Mouse (Mus musculus): Measurements from ENCODE around the gene Zbed4. TPM values are rescaled to one million over a fixed set of nuclear protein-coding genes. Genes with fewer than 3 reads are reported as not detected.
A peak's percentile ranks its signal among the peaks of the same experiment; 100 is the strongest.
"Not testable (repeated sequence)": the region's sequence is repeated elsewhere in the genome, so short reads cannot be mapped to it uniquely, and the experiment has no call there.

Gene Zbed4
- polyA plus RNA-seq, 1 experiment, result 16.8 TPM

DNA sequence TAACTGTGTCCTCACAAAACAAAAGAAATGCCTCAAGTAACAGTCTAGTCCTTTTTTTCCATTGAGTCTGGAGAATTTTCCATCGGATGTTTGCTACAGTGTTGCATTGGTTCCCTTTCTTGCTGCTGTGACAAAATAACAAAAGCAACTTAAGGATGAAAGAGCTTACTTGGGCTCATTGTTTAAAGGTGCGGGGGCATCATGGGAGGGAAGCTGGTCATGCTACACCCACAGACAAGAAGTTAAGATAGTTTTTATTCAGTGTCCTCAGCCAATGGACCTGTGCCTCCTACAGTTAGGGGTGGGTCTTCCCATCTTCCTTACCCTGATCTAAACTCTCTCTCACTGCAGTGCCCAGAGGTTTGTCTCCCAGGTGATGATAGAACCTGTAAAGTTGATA, 13.0 kb upstream of the Zbed4 start:
- H3K4me1 ChIP-seq (ENCODE audit: control insufficient read depth, insufficient read depth, low read length), result peaks cover 10% of the 10 kb centered on the region
- no peak overlapping the region; the same call in 1 of the 2 replicates for H3K27ac ChIP-seq (ENCODE audit: control insufficient read depth, insufficient read depth, low read depth, low read length)
- no peak for TF ChIP-seq CTCF (IDR thresholded peaks at IDR 0.05; ENCODE audit: control insufficient read depth, insufficient read depth, insufficient replicate concordance, low read depth, low read length)
- no peak for TF ChIP-seq POLR2A (IDR thresholded peaks at IDR 0.05; ENCODE audit: control insufficient read depth, low read depth, low read length)
- no peak overlapping the region for H3K4me3 ChIP-seq (ENCODE audit: control insufficient read depth, low read depth, low read length)
- no peaks in the 10 kb centered on the region for H3K27me3 ChIP-seq (ENCODE audit: control insufficient read depth, insufficient read depth, low read length)
- H3K36me3 ChIP-seq (ENCODE audit: control insufficient read depth, insufficient read depth, low read length), result no peaks in the 10 kb centered on the region

DNA sequence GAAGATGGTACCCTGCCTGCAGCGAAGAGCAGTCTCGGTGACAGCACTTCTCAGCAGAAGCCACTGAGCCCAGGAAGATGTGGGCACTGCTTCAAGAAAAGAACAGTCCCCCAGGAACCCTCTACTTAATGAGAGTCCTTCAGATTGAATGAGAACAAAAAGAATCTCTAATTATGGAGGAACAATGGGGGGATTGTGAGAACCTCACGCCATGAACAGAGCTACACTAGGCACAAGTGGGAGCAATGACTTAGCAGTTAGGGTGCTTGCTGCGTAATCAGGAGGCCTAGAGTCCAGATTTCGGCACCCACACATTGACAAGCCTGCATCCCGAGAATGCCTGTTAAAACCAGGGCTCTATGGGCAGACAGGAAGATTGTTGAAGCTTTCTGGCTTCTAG, 10.1 kb upstream of the Zbed4 start:
- Histone ChIP-seq H3K36me3 (ENCODE audit: control insufficient read depth, insufficient read depth, low read length) (no peaks in the 10 kb centered on the region), H3K27me3 (ENCODE audit: control insufficient read depth, insufficient read depth, low read length) (no peaks in the 10 kb centered on the region), H3K4me1 (ENCODE audit: control insufficient read depth, insufficient read depth, low read length) (no peaks in the 10 kb centered on the region), H3K4me3 (ENCODE audit: control insufficient read depth, low read depth, low read length) (no peak overlapping the region), H3K27ac (ENCODE audit: control insufficient read depth, insufficient read depth, low read depth, low read length) (no peak overlapping the region)
- TF ChIP-seq CTCF (IDR thresholded peaks at IDR 0.05; ENCODE audit: control insufficient read depth, insufficient read depth, insufficient replicate concordance, low read depth, low read length), result no peak

DNA sequence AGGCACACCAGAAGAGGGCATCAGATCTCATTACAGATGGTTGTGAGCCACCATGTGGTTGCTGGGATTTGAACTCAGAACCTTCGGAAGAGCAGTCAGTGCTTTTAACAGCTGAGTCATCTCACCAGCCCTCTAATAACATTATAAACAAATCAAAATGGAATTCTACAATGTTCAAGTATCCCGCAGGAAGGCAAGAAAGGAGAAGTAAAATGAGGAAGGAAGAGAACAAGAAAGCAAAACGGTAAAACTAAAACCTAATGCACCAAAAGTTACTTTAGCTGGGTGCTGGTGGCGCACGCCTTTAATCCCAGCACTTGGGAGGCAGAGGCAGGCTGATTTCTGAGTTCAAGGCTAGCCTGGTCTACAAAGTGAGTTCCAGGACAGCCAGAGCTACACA, 8.1 kb upstream of the Zbed4 start:
- not testable (repeated sequence) for H3K36me3 ChIP-seq (ENCODE audit: control insufficient read depth, insufficient read depth, low read length)

DNA sequence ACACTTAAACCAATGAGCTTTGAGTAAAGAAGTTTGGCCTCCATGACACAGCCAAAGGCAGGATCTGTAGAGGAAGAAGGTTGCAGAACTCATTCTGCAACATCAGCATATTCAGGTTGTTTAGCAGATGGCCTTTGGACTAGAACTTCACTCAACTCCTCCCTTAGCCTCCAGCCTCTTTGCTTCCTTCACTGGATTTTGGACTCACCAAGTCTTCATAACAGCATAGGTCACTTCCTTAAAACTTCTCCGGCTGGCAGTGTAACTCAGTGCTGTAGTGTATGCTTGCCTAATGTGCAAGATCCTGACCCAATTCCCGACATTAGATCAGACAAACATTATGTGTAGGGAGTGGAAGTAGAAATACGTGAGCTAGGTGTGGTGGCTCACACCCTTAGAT, 6.1 kb upstream of the Zbed4 start:
- no peak for TF ChIP-seq POLR2A (IDR thresholded peaks at IDR 0.05; ENCODE audit: control insufficient read depth, low read depth, low read length)
- TF ChIP-seq CTCF (IDR thresholded peaks at IDR 0.05; ENCODE audit: control insufficient read depth, insufficient read depth, insufficient replicate concordance, low read depth, low read length), result no peak
- Histone ChIP-seq H3K36me3 (ENCODE audit: control insufficient read depth, insufficient read depth, low read length) (no peaks in the 10 kb centered on the region), H3K27me3 (ENCODE audit: control insufficient read depth, insufficient read depth, low read length) (no peaks in the 10 kb centered on the region), H3K4me3 (ENCODE audit: control insufficient read depth, low read depth, low read length) (no peak overlapping the region), H3K4me1 (ENCODE audit: control insufficient read depth, insufficient read depth, low read length) (peaks cover 4% of the 10 kb centered on the region; the same call in 1 of the 2 replicates), H3K27ac (ENCODE audit: control insufficient read depth, insufficient read depth, low read depth, low read length) (no peak overlapping the region)

More for the DNA sequence above, 8.1 kb upstream of the Zbed4 start:
- H3K4me3 ChIP-seq (ENCODE audit: control insufficient read depth, low read depth, low read length); H3K4me1 ChIP-seq (ENCODE audit: control insufficient read depth, insufficient read depth, low read length); H3K27me3 ChIP-seq (ENCODE audit: control insufficient read depth, insufficient read depth, low read length); H3K27ac ChIP-seq (ENCODE audit: control insufficient read depth, insufficient read depth, low read depth, low read length): not testable (repeated sequence)

DNA sequence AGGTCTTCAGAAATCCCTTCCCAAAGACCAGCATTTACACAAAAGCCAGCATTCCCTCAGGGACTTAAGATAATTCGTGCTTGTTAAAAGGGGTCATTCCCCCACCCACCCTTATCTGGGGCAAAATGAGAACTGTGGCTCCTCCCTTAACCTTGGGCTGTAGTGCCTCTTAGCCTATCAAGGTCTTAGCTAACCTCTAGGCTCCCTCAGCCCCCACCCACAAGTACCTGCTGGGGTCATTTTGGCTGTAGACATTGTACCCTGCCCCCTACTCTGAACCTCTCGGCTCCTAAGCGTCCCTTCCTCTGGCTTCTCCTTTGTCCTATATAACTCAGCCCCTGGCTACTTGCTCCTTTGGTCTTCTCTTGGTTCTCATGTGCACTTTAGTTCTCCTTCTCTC, 5.5 kb upstream of the Zbed4 start:
- no peaks in the 10 kb centered on the region for H3K36me3 ChIP-seq (ENCODE audit: control insufficient read depth, insufficient read depth, low read length)
- TF ChIP-seq POLR2A (IDR thresholded peaks at IDR 0.05; ENCODE audit: control insufficient read depth, low read depth, low read length) (no peak), CTCF (IDR thresholded peaks at IDR 0.05; ENCODE audit: control insufficient read depth, insufficient read depth, insufficient replicate concordance, low read depth, low read length) (no peak)
- no peak overlapping the region for H3K4me3 ChIP-seq (ENCODE audit: control insufficient read depth, low read depth, low read length)
- no peaks in the 10 kb centered on the region for H3K27me3 ChIP-seq (ENCODE audit: control insufficient read depth, insufficient read depth, low read length)
- H3K27ac ChIP-seq (ENCODE audit: control insufficient read depth, insufficient read depth, low read depth, low read length), result no peak overlapping the region
- peaks cover 8% of the 10 kb centered on the region for H3K4me1 ChIP-seq (ENCODE audit: control insufficient read depth, insufficient read depth, low read length)

DNA sequence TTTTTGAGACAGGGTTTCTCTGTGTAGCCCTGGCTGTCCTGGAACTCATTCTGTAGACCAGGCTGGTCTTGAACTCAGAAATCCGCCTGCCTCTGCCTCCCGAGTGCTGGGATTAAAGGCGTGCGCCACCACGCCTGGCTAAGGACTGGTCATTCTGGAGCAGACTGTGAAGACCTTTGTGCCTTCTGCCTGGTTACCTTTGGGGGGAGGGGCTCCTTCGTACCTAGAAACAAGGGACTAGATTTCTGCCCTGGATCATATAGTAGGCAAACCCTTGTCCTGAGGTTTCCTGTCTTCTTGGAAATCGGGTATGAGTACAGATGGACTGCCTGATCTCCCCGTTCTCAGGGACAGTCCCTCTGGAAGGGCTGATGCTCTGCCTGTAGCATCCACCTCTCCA, 1.8 kb upstream of the Zbed4 start:
- peak overlapping the region; percentile 84 for H3K4me3 ChIP-seq (ENCODE audit: control insufficient read depth, low read depth, low read length)
- H3K27me3 ChIP-seq (ENCODE audit: control insufficient read depth, insufficient read depth, low read length); H3K4me1 ChIP-seq (ENCODE audit: control insufficient read depth, insufficient read depth, low read length): not testable (repeated sequence)

DNA sequence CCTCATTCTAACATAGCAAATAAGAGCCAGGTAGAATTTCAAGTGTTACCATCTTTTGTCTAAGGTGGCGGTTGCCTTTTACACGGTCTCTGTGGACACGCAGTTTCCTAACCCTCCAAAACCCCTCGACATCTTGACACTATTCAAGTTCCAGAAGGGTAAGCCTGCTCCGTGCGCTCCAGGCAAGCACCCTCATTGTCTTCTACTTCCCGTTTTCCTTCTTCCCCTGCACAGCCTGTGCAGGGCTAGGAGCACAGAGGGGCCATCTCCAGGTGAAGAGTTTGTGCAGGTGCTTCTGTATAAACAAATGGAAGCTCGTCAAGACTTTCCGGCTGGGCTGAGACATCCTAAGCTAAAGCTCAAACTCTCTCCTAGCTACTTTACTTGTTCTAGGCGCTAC, 1.4 kb upstream of the Zbed4 start:
- Histone ChIP-seq H3K36me3 (ENCODE audit: control insufficient read depth, insufficient read depth, low read length) (no peaks in the 10 kb centered on the region), H3K27me3 (ENCODE audit: control insufficient read depth, insufficient read depth, low read length) (no peaks in the 10 kb centered on the region), H3K27ac (ENCODE audit: control insufficient read depth, insufficient read depth, low read depth, low read length) (peak overlapping the region; percentile 98), H3K4me1 (ENCODE audit: control insufficient read depth, insufficient read depth, low read length) (peaks cover 8% of the 10 kb centered on the region), H3K4me3 (ENCODE audit: control insufficient read depth, low read depth, low read length) (peak overlapping the region; percentile 84)
- TF ChIP-seq POLR2A (IDR thresholded peaks at IDR 0.05; ENCODE audit: control insufficient read depth, low read depth, low read length) (no peak), CTCF (IDR thresholded peaks at IDR 0.05; ENCODE audit: control insufficient read depth, insufficient read depth, insufficient replicate concordance, low read depth, low read length) (no peak)

More for the DNA sequence above, 1.8 kb upstream of the Zbed4 start:
- not testable (repeated sequence) for H3K36me3 ChIP-seq (ENCODE audit: control insufficient read depth, insufficient read depth, low read length)
- H3K27ac ChIP-seq (ENCODE audit: control insufficient read depth, insufficient read depth, low read depth, low read length), result peak overlapping the region; percentile 98

DNA sequence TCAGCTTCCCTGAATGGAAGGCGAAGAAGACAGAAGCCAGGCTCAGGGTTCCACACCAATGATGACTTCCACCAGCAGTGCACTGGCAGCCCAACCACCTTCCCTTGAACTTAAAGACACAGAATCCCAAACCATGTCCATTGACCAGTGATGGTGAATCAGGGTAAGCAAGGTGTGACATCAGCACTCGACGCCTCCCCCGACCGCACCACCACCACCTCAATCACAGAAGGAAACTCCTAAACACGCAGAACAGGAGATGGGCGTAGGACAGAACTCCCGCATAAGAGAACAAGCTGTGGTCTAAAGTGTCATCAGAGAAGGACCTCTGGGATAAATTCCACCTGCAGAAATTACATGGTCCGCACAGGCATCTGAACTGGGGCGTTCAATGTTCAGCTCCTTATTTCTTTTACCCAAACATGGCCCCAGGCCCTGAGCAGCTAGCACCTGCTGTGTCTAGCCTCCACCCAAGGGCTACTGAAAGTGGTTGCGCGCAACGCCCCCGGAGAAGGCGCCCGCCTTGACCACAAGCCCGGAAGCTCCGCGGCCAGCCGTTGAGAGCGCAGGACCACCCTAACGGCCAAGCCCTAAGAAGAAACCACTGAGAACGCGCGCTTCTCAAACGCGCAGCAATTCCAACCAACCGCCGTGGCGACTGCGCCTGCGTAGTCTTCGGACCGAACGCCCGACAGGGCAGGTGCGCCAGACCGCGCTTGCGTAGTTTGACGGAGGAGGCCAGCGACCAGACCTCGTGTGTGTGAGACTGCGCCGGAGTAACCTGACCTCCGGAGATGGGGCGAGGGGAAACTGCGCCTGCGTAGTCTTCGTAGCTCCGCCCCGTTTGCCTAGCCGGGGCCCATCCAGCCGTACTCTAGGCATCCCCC, 540 bp upstream of the Zbed4 start:
- Histone ChIP-seq H3K4me3 (ENCODE audit: control insufficient read depth, low read depth, low read length) (peak overlapping the region; percentile 84), H3K27me3 (ENCODE audit: control insufficient read depth, insufficient read depth, low read length) (no peaks in the 10 kb centered on the region), H3K27ac (ENCODE audit: control insufficient read depth, insufficient read depth, low read depth, low read length) (peak overlapping the region; percentile 98), H3K36me3 (ENCODE audit: control insufficient read depth, insufficient read depth, low read length) (no peaks in the 10 kb centered on the region), H3K4me1 (ENCODE audit: control insufficient read depth, insufficient read depth, low read length) (peaks cover 8% of the 10 kb centered on the region)
- no peak for TF ChIP-seq CTCF (IDR thresholded peaks at IDR 0.05; ENCODE audit: control insufficient read depth, insufficient read depth, insufficient replicate concordance, low read depth, low read length)
- peak; percentile 94 for TF ChIP-seq POLR2A (IDR thresholded peaks at IDR 0.05; ENCODE audit: control insufficient read depth, low read depth, low read length)

Measured in testis, adult 2 months (tissue).